Mouse (Mus musculus): ENCODE results near the gene Sipa1l2. TPM values are rescaled to one million over a fixed set of nuclear protein-coding genes. Genes with fewer than 3 reads are reported as not detected.

Sipa1l2 gene
- total RNA-seq, 2 experiments from 2014 or later = 36.9 to 42.0 TPM

GRCm38 (mm10) chr8:125376448-125376845, 193.2 kb downstream of the Sipa1l2 start:
- no peak for DNase-seq (ENCODE audit: low spot score in 2 of 2)

- no peak for DNase-seq (ENCODE audit: low spot score in 2 of 2)
Measured at GRCm38 (mm10) chr8:125375659-125376447, 193.8 kb downstream of the Sipa1l2 start.

- no peak for DNase-seq (ENCODE audit: low spot score in 2 of 2)
Measured at GRCm38 (mm10) chr8:125372596-125372995, 197.0 kb downstream of the Sipa1l2 start.

- no peak for DNase-seq (ENCODE audit: low spot score in 2 of 2)
Measured at GRCm38 (mm10) chr8:125369491-125370236, 199.9 kb downstream of the Sipa1l2 start.

GRCm38 (mm10) chr8:125368341-125369035, 201.1 kb downstream of the Sipa1l2 start:
- DNase-seq (ENCODE audit: low spot score in 2 of 2) = no peak

Other genes with a start within 250 kb of the Sipa1l2 start
- gene Map10, start 100.0 kb upstream of the Sipa1l2 start, total RNA-seq (2021) = 1 to 10 TPM; 4.2 TPM
- 10 to 100 TPM; 18.8 to 21.4 TPM for gene Ntpcr, start 160.2 kb upstream of the Sipa1l2 start, total RNA-seq (2021)

Measured in layer of hippocampus, postnatal 14 days (tissue).